Mouse (Mus musculus): ENCODE results near the gene Mrpl36. TPM values are rescaled to one million over a fixed set of nuclear protein-coding genes. Genes with fewer than 3 reads are reported as not detected.

Gene Mrpl36
- 125 and 128 TPM in 2 replicates for polyA plus RNA-seq (2014; fragmentation: Nextera tagmentation; extraction: Ambion mirVana)

DNA sequence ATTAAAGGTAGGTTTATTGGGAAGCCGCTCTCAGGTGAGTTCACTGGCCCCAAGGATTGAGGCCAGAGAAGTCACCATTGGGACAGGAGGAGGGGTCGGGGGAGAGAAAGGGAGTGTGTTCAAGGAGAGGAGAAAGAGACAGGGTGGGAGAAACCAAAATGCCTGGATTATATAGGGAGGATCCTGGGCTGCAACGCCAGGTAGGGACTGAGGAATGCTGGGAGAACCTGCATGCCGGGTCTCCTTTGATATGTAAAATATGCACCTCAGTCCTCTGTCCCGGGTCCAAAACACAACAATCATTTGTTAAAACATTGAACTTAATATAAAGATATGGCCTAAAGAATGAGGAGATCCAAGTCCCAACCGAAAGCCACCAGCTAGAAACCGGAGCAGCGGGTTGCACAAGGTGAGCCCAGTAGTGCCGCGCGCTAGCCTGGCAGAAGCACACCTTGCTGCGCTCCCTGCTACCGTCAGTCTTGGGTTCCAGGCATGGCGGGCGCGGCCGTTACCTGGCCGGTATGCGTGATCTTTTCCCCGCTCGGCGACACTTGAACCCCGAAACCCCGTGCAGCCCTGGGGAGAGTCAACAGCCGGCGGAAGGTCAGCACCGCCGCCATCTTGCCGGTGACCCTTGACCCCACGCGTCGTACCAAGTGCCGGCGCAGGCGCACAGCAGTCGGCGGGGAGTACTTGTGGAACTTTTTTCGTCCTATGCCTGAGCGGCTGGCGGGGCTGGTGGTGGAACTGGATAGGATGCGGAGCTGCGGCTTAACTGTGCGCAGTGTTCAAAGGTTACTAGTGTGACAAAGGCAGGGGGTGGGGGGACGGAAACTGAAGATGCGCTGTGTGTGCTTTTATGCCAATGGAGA lies at the start of gene Mrpl36, which contains the start of gene Ndufs6:
Gene Mrpl36 (plus strand): TSS at position 687 of the 872 bp plus-strand sequence.
Gene Ndufs6 (minus strand): TSS at position 716 of the 872 bp plus-strand sequence.
- H3K4me3 ChIP-seq (ENCODE audit: low read depth, low read length): peak within 1 kb of the TSS; percentile 86
- no peaks in the 10 kb centered on the region for H3K36me3 ChIP-seq (ENCODE audit: control insufficient read depth, insufficient read depth, low read length)
- DNase-seq (ENCODE audit: low spot score, missing footprints) (peak; percentile 99), ATAC-seq (ENCODE audit: low FRiP score) (peak; percentile 87)
- H3K9ac ChIP-seq (ENCODE audit: low read length): peak within 1 kb of the TSS; percentile 83
- H3K27me3 ChIP-seq (ENCODE audit: control insufficient read depth, insufficient read depth, low read length): no peaks in the 10 kb centered on the region
- H3K4me1 ChIP-seq (ENCODE audit: control insufficient read depth, insufficient read depth, low read length): peaks cover 15% of the 10 kb centered on the region
- H3K4me2 ChIP-seq: peak within 1 kb of the TSS; percentile 81
- WGBS: under 1% methylated on average over 45 of the region's 45 CpGs
- no peaks in the 10 kb centered on the region for H3K9me3 ChIP-seq (ENCODE audit: control insufficient read depth, low read length)
- H3K27ac ChIP-seq (ENCODE audit: low read depth, low read length): peak within 1 kb of the TSS; percentile 59

DNA sequence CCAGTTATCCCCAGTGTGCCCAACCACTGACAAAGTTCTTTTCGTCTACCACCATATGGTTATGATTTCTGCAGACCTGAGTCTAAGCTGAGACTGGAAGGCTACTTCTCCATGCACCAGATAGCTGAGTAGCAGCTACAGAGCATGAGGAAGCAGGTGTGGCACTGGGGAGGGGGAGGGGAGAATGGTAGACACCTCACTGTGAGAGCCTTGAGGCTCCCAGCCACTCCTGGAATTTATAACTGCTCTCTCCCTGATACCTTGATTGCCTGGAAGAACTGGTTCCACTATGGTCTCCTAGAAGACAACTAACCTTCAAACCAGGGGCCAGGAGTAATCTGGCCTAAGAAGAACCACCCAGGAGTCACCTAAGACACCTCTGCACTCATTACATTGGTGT lies 49.1 kb upstream of the Mrpl36 start:
- Histone ChIP-seq H3K4me2 (no peak overlapping the region), H3K9ac (ENCODE audit: low read length) (no peak overlapping the region), H3K36me3 (ENCODE audit: control insufficient read depth, insufficient read depth, low read length) (no peaks in the 10 kb centered on the region), H3K4me3 (ENCODE audit: low read depth, low read length) (no peak overlapping the region), H3K9me3 (ENCODE audit: control insufficient read depth, low read length) (no peaks in the 10 kb centered on the region), H3K27ac (ENCODE audit: low read depth, low read length) (no peak overlapping the region), H3K4me1 (ENCODE audit: control insufficient read depth, insufficient read depth, low read length) (no peaks in the 10 kb centered on the region), H3K27me3 (ENCODE audit: control insufficient read depth, insufficient read depth, low read length) (no peaks in the 10 kb centered on the region; the same call in none of the 2 replicates)
- WGBS: 85% methylated on average over 1 of the region's 1 CpGs
- DNase-seq (ENCODE audit: low spot score, missing footprints): peak; percentile 33
- ATAC-seq (ENCODE audit: low FRiP score): no peak

GRCm38 (mm10) chr13:73282407-73282806 lies 45.9 kb upstream of the Mrpl36 start:
- Histone ChIP-seq H3K27me3 (ENCODE audit: control insufficient read depth, insufficient read depth, low read length) (no peaks in the 10 kb centered on the region; the same call in none of the 2 replicates), H3K9ac (ENCODE audit: low read length) (no peak overlapping the region), H3K9me3 (ENCODE audit: control insufficient read depth, low read length) (no peaks in the 10 kb centered on the region), H3K36me3 (ENCODE audit: control insufficient read depth, insufficient read depth, low read length) (no peaks in the 10 kb centered on the region), H3K4me3 (ENCODE audit: low read depth, low read length) (no peak overlapping the region), H3K4me1 (ENCODE audit: control insufficient read depth, insufficient read depth, low read length) (no peaks in the 10 kb centered on the region), H3K27ac (ENCODE audit: low read depth, low read length) (no peak overlapping the region), H3K4me2 (no peak overlapping the region)
- DNase-seq (ENCODE audit: low spot score, missing footprints): no peak
- WGBS: 81% methylated on average over 2 of the region's 2 CpGs
- no peak for ATAC-seq (ENCODE audit: low FRiP score)

DNA sequence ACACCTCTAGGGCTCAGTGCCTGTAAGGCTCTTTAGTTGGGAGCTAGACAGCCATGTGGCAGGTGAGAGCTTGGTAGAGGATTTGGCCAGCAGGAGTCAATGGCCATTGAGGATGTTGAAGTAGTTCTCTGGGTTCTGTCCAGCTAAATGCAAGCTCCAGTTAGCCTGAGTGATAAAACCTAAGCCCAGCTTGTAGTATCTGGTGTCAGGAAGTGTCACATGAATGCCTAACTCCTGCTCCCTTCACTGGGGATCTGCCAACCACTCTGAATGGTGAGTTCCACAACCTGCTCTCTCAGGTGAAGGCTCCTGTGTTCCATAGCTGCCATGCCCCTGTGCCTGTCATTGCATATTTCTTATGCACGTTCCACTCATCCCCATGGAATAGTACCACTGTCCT lies 44.8 kb upstream of the Mrpl36 start:
- H3K4me3 ChIP-seq (ENCODE audit: low read depth, low read length): no peak overlapping the region
- no peaks in the 10 kb centered on the region for H3K9me3 ChIP-seq (ENCODE audit: control insufficient read depth, low read length)
- WGBS: 94% methylated on average over 1 of the region's 1 CpGs
- H3K27me3 ChIP-seq (ENCODE audit: control insufficient read depth, insufficient read depth, low read length): no peaks in the 10 kb centered on the region
- no peak for DNase-seq (ENCODE audit: low spot score, missing footprints)
- H3K27ac ChIP-seq (ENCODE audit: low read depth, low read length): no peak overlapping the region
- no peak for ATAC-seq (ENCODE audit: low FRiP score)
- H3K4me2 ChIP-seq: no peak overlapping the region
- H3K4me1 ChIP-seq (ENCODE audit: control insufficient read depth, insufficient read depth, low read length): no peaks in the 10 kb centered on the region
- no peaks in the 10 kb centered on the region for H3K36me3 ChIP-seq (ENCODE audit: control insufficient read depth, insufficient read depth, low read length)
- H3K9ac ChIP-seq (ENCODE audit: low read length): no peak overlapping the region

DNA sequence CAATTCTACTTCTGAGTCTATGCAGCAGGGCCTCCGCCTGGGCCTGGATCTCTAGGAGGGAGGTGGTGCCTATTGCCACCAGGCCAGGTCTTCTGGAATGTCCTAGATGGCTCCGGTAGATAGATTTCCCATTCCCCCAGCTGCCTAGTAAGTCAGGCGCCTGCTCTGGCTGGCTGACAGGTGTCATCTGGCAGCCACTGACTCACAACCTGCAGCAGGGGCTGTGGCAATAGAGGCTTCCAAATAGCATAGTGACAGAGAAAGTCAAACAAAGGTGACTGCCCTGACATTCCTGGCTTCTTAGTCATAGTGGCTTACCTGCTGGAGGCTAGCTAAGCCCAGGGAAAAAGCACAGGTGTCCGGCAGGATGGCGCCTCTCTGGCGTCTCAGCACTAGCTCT lies 38.1 kb upstream of the Mrpl36 start:
- H3K27ac ChIP-seq (ENCODE audit: low read depth, low read length): no peak overlapping the region
- H3K4me1 ChIP-seq (ENCODE audit: control insufficient read depth, insufficient read depth, low read length): no peaks in the 10 kb centered on the region
- DNase-seq (ENCODE audit: low spot score, missing footprints): no peak
- no peak overlapping the region for H3K4me2 ChIP-seq
- H3K4me3 ChIP-seq (ENCODE audit: low read depth, low read length): no peak overlapping the region
- H3K9me3 ChIP-seq (ENCODE audit: control insufficient read depth, low read length): no peaks in the 10 kb centered on the region
- no peaks in the 10 kb centered on the region for H3K27me3 ChIP-seq (ENCODE audit: control insufficient read depth, insufficient read depth, low read length)
- no peaks in the 10 kb centered on the region for H3K36me3 ChIP-seq (ENCODE audit: control insufficient read depth, insufficient read depth, low read length)
- H3K9ac ChIP-seq (ENCODE audit: low read length): no peak overlapping the region
- ATAC-seq (ENCODE audit: low FRiP score): no peak
- WGBS: 84% methylated on average over 6 of the region's 6 CpGs

DNA sequence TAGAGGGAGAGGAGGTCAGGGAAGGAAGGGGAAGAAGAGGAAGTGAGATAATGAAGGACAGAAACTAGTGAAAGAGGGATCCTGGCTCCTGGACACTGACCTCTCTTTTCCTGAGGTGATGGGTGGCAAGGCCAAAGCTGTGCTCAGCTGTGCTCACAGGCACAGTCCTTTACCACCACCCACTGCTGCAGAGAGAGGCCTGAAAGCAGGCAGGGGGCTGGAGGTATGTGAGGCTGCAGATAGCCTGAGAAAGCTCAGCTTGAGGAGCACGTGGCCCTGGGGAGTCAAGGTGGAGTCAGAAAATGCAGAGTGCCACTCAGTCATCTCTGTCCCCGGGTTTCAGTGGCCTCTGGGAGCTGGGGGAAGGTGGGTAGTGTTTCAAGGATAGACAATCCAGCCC lies 37.2 kb upstream of the Mrpl36 start:
- no peaks in the 10 kb centered on the region for H3K4me1 ChIP-seq (ENCODE audit: control insufficient read depth, insufficient read depth, low read length)
- H3K4me3 ChIP-seq (ENCODE audit: low read depth, low read length): no peak overlapping the region
- ATAC-seq (ENCODE audit: low FRiP score) (no peak), DNase-seq (ENCODE audit: low spot score, missing footprints) (no peak)
- no peak overlapping the region for H3K4me2 ChIP-seq
- no peaks in the 10 kb centered on the region for H3K27me3 ChIP-seq (ENCODE audit: control insufficient read depth, insufficient read depth, low read length)
- 40% methylated on average over 2 of the region's 2 CpGs for WGBS
- no peaks in the 10 kb centered on the region for H3K9me3 ChIP-seq (ENCODE audit: control insufficient read depth, low read length)
- no peaks in the 10 kb centered on the region for H3K36me3 ChIP-seq (ENCODE audit: control insufficient read depth, insufficient read depth, low read length)
- H3K27ac ChIP-seq (ENCODE audit: low read depth, low read length): no peak overlapping the region
- no peak overlapping the region for H3K9ac ChIP-seq (ENCODE audit: low read length)

- DNase-seq (ENCODE audit: low spot score, missing footprints) (no peak), ATAC-seq (ENCODE audit: low FRiP score) (no peak)
- H3K4me3 ChIP-seq (ENCODE audit: low read depth, low read length): no peak overlapping the region
- no peaks in the 10 kb centered on the region for H3K36me3 ChIP-seq (ENCODE audit: control insufficient read depth, insufficient read depth, low read length)
- H3K27ac ChIP-seq (ENCODE audit: low read depth, low read length): no peak overlapping the region
- no peaks in the 10 kb centered on the region for H3K9me3 ChIP-seq (ENCODE audit: control insufficient read depth, low read length)
- no peaks in the 10 kb centered on the region for H3K27me3 ChIP-seq (ENCODE audit: control insufficient read depth, insufficient read depth, low read length)
- H3K4me1 ChIP-seq (ENCODE audit: control insufficient read depth, insufficient read depth, low read length): no peaks in the 10 kb centered on the region
- WGBS: 68% methylated on average over 4 of the region's 4 CpGs
- no peak overlapping the region for H3K9ac ChIP-seq (ENCODE audit: low read length)
- H3K4me2 ChIP-seq: no peak overlapping the region
These were observed 29.6 kb upstream of the Mrpl36 start for GRCm38 (mm10) chr13:73298717-73299116.

GRCm38 (mm10) chr13:73299322-73299721 lies 29.0 kb upstream of the Mrpl36 start:
- Histone ChIP-seq H3K9ac (ENCODE audit: low read length) (no peak overlapping the region), H3K36me3 (ENCODE audit: control insufficient read depth, insufficient read depth, low read length) (no peaks in the 10 kb centered on the region), H3K9me3 (ENCODE audit: control insufficient read depth, low read length) (no peaks in the 10 kb centered on the region), H3K4me2 (no peak overlapping the region), H3K27me3 (ENCODE audit: control insufficient read depth, insufficient read depth, low read length) (no peaks in the 10 kb centered on the region), H3K4me1 (ENCODE audit: control insufficient read depth, insufficient read depth, low read length) (no peaks in the 10 kb centered on the region), H3K4me3 (ENCODE audit: low read depth, low read length) (no peak overlapping the region), H3K27ac (ENCODE audit: low read depth, low read length) (no peak overlapping the region)
- no peak for ATAC-seq (ENCODE audit: low FRiP score)
- WGBS: 92% methylated on average over 5 of the region's 5 CpGs
- no peak for DNase-seq (ENCODE audit: low spot score, missing footprints)

GRCm38 (mm10) chr13:73304729-73305128 lies 23.6 kb upstream of the Mrpl36 start:
- Histone ChIP-seq H3K36me3 (ENCODE audit: control insufficient read depth, insufficient read depth, low read length) (no peaks in the 10 kb centered on the region), H3K27me3 (ENCODE audit: control insufficient read depth, insufficient read depth, low read length) (no peaks in the 10 kb centered on the region; the same call in 1 of the 2 replicates), H3K9ac (ENCODE audit: low read length) (no peak overlapping the region), H3K9me3 (ENCODE audit: control insufficient read depth, low read length) (no peaks in the 10 kb centered on the region), H3K4me3 (ENCODE audit: low read depth, low read length) (no peak overlapping the region), H3K27ac (ENCODE audit: low read depth, low read length) (no peak overlapping the region), H3K4me2 (no peak overlapping the region), H3K4me1 (ENCODE audit: control insufficient read depth, insufficient read depth, low read length) (peaks cover 16% of the 10 kb centered on the region)
- DNase-seq (ENCODE audit: low spot score, missing footprints): no peak
- WGBS: 50% methylated on average over 6 of the region's 6 CpGs
- ATAC-seq (ENCODE audit: low FRiP score): peak; percentile 33; the same call in 1 of the 2 replicates
